Mouse (Mus musculus) heart, adult 8-10 months (tissue): Measurements from ENCODE around the gene Cntnap4. TPM values are rescaled to one million over a fixed set of nuclear protein-coding genes. Genes with fewer than 3 reads are reported as not detected.

ENCODE experiments used
- DNase-seq: peaks from one replicate; pipeline ENCODE4 v3.0.0; 2022; ENCODE audit warnings: low spot score
- total RNA-seq, 4 experiments: library from RNA; stranded (reverse); gene quantifications; 2 replicates each; pipeline ENCODE4 v1.2.4; 2022

The Cntnap4 gene
- total RNA-seq, result not detected

DNA sequence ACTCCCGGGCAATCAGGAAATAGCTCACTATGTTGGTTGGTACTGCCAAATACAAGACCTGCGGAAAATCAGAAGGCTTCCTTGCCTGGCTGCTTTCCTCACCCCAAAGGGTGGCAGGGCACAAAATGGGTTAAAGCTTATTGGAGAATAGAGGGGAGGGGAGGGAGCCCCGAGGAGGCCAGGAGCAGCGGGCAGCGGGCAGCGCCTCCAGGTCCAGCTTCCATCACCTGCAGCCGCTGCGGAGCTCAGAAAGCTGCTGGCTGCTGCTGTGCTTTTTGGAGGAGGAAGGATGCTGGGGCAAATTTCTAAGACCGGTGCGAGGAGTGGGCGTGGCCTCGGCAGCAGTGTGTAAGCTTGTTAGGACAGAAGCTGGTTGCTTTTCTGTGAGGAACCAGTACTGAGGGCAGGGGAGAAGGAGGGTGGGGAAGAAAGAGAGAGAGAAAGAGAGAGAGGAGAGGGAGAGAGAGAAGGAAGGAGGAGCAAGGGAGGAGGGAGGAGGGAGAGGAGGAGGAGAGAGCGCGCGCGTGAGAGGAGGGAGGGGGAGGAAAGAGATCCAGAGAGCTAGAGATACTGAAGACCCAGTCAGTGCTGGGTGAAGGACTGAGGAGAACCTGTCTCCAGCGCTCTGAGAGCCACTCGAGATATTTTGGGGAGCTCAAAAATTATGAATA is at the start of gene Cntnap4:
Gene Cntnap4, plus strand, starts transcription at position 573 of the 671 bp plus-strand sequence.
- no peak for DNase-seq

DNA sequence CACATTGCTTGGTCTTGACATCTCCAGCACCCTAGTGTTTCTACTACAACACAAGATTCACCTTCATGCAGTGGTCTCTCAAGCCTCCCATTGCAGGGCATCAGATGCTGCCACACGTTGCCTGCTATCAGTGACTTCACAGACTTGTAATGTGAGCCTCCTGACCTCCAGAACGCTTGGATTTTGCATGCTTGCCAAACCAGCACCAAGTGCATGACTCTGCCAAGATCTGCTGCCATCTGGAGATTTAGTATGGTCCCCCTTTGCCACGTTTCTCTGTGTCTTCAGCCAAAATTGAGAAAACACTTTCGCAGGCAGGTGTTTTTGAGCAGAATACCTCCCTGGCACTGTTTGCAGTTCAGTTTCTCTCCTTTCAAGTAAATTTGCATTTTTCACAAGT is 12.5 kb upstream of the Cntnap4 start:
- no peak for DNase-seq

- no peak for DNase-seq
Measured at GRCm38 (mm10) chr8:112570541-112570940, 698 bp downstream of the Cntnap4 start.

DNA sequence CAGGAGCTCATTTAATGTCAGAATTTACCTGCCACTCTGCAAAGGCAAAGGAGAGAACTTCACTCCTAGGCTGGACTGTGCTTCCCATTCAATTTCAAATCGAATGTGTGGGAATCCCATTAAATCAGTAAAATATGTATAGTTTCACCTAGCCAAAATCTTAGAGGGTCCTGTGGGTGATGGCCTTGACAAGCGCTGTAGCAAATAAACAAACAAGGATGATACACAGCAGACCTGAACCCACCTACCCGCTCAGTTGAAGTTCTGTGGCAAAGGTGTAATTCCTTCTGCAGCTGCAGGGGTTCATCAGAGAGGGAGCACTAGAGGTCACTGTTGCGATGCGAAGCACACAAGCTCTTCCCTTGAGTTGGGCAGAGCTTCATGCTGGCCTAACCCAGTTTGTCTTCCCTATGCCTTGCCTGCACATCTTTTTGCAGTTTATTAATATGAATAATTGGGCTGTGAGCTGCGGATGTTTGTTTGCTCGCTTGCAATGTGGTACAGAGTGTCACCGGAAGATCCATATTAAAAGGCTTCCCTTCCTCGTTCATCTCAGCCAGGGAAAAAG is 1.6 kb downstream of the Cntnap4 start:
- no peak for DNase-seq

GRCm38 (mm10) chr8:112581473-112581872 is 11.6 kb downstream of the Cntnap4 start:
- DNase-seq, result no peak

DNA sequence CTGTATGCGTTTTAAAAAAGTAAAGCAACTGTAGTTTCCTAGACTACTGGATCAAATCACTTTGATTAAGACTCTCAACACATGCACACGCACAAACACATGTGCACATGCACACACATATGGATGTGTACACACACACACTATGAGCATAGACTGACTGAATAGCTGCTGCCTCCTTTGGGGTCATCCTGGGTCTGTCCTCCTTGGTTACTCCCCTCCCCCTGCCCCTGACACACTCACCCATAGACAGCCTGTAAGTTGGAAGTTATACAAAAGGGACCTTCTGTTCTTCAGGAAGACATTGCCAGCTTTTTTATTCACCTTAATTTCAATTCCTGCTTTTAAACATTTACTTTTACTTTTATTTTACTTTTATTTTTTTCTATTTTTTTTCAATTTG is 13.6 kb downstream of the Cntnap4 start:
- DNase-seq, result no peak

GRCm38 (mm10) chr8:112588357-112589051 is 18.7 kb downstream of the Cntnap4 start:
- no peak for DNase-seq

GRCm38 (mm10) chr8:112589052-112589389 is 19.2 kb downstream of the Cntnap4 start:
- no peak for DNase-seq

- no peak for DNase-seq
Measured at GRCm38 (mm10) chr8:112596023-112596776, 26.4 kb downstream of the Cntnap4 start.

DNA sequence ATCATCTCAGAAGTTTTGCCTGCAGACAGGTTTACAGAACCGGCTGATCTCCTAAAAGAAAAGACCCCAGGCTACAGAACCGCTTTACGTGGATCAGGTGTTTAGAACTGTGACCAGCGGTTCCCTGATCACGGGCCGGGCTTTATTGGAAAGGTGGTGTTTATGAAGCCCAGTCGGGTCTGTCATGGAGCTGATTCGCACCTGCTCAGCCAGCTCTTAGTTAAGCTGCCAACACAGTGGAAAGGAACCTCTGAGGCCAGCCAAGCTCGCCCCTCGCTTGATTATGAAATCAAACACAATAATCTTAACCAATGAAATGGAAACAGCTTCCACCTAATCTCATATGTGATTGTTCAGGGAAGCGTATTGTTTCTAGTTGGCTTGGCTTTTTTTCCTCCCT is 30.1 kb downstream of the Cntnap4 start:
- no peak for DNase-seq

GRCm38 (mm10) chr8:112601150-112601549 is 31.3 kb downstream of the Cntnap4 start:
- DNase-seq, result no peak

DNA sequence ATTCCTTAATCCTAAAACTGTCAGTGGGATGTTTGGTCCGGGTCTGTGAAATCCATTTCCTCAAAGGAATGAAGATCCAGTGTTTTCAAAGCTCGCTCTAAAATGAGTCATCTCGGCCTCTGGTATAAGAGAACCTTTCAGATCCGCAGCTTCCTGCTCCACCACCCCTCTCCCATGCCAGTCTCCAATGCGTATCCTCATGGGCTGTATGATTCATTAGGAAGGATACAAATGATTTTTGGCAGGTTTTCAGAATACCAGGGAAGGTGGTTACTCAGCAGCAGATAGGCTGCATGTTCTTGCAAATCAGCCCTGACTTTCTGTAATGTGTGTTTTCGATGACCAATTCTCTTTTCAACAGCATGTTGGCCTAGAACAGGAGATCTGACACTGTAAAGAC is 40.3 kb downstream of the Cntnap4 start:
- no peak for DNase-seq

GRCm38 (mm10) chr8:112628791-112629190 is 58.9 kb downstream of the Cntnap4 start:
- no peak for DNase-seq

GRCm38 (mm10) chr8:112652657-112653056 is 82.8 kb downstream of the Cntnap4 start:
- DNase-seq, result no peak

DNA sequence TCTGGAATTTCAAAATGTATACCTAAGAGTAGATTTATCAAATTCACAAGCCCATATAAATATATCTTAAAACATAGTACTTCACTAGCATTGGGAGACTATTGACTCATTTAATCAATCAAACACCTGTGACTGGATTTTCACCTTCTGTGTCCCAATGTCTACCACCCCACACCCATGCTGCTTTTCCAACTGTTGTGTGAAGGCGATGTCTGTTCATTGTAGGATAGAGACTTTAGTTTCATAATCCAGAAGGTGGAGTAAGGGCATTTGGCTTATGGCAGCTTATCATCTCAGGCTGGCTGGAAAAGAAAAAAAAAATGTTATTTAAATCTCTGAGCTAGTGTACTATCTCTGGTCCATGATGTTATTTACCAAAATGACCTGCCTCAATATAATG is 83.4 kb downstream of the Cntnap4 start:
- DNase-seq, result no peak

DNA sequence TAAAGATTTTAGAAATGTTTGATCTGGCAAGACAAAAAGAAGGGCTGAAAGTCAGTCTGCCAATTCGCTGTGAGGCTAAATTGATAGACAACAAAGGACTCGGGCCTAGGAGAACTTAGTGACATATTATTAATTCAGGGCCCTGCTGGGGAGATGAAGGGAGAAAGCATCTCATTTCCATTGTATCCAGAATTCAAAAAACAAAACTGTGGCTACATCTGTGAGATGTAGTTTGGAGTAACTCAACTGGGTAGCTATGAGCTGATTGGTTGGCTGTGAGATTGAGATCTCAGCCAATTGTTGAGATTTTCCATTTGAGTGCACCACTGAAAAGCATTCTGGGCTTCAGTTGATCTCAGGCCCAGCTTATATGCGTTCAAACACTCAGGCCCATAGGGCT is 84.2 kb downstream of the Cntnap4 start:
- no peak for DNase-seq

DNA sequence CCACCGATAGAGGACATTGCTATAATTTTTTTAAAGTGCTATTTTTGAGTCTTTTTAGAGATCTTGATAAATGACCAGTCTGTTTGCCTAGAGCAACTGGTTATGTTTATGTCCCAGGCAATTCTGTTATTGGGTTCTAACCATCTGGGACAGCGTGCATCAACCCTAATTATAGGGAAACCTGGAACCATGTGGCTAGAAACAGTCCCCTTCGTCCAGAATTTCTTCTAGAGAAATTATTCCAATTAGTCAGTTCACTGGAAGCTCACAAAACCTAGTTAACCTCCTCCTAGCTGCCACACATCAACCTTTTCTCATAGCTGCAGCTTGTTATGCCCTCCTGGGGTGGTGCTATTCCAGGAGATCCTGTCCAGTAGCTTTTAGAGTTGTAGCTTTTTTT is 94.2 kb downstream of the Cntnap4 start:
- no peak for DNase-seq

- DNase-seq, result no peak
Measured at GRCm38 (mm10) chr8:112674671-112675070, 104.8 kb downstream of the Cntnap4 start.

DNA sequence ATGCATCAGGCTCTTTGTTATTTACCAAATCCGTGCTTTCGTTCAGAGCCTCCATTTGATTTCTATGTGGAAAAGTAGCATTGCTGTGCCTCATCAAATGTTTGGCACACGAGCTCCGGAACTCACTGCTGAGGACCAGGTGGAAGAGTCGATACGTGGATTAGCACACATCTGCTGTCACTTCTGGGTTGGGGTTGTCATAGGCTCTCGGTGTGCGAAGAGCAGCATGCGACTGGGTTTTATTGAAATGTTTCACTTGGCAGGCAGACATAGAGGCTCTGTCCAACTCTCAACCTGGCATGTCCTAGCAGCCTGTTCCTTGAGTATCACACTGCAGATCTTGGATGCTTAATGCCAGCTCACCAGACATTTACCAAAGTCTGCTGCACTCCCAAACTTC is 111.9 kb downstream of the Cntnap4 start:
- no peak for DNase-seq

DNA sequence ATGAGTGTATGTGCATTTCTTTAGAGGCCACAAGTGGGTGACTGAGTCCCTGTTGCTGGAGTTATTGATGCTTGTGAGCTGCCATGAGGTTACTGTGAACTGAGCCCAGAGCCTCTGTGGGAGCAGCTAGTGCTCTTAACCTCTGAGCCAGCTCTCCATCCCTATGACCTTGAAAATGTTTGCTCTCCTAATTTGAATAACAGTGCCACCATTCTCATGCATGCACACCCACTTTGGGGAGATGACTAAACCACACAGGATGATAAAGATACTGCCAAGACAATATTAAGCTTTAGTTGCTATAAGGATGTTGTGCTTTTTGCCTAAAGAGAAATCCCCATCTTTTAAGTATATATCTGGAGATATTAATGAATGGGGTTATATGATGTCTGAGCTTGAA is 125.9 kb downstream of the Cntnap4 start:
- DNase-seq, result no peak

DNA sequence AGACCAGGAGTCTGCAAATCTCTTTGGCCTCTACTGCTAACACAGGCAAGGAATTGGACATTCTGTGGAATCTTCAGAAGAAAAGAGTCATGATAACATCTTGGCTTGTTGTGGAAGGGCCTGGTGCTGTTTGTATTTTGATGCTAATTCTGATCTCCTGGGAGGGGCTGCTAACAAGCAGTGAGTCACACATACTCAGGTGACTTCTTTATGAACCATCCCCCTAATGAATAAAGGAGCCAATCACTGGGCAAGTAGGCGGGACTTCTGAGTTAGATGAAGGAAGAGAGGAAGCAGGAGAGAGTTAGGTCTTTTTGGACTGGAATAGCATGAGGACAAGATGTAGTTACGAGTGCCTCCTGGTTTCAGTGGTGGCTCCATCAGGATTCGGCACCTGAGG is 128.3 kb downstream of the Cntnap4 start:
- DNase-seq, result no peak

- no peak for DNase-seq
Measured at GRCm38 (mm10) chr8:112716982-112717381, 147.1 kb downstream of the Cntnap4 start.

DNA sequence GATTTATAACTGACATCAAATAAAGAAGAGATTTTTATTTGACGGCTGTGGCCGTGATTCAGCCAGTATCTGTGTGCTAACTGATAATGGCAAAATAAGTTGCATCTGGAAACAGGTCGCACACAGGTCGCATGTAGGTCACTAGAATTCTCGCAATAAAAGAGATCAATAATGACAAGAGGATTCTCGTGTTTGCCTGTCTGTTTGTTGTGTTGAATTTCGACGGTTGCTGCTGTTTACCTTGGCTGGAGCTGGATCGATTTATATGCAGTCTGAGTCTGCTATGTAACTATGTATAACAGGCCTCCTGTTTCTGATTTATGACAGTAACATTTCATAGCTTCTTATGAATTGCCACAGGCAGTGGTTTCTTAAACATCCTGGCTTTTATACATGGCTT is 155.1 kb downstream of the Cntnap4 start:
- no peak for DNase-seq
